Mouse (Mus musculus) E14TG2a.4 (cell line): ENCODE measurements around the gene Grhl3.

Experiments used
- CTCF ChIP-seq: conservative IDR thresholded peaks from 2 replicates; pipeline ENCODE4 v1.5.1; 2014; ENCODE audit warnings: low read length
- NANOG ChIP-seq: IDR thresholded peaks from 2 replicates; pipeline ENCODE4 v1.6.1; 2014; ENCODE audit warnings: borderline replicate concordance, low read length, mixed read lengths
- POU5F1 ChIP-seq: IDR thresholded peaks from 2 replicates; pipeline ENCODE4 v1.6.1; 2014; ENCODE audit warnings: low read length, borderline replicate concordance

DNA sequence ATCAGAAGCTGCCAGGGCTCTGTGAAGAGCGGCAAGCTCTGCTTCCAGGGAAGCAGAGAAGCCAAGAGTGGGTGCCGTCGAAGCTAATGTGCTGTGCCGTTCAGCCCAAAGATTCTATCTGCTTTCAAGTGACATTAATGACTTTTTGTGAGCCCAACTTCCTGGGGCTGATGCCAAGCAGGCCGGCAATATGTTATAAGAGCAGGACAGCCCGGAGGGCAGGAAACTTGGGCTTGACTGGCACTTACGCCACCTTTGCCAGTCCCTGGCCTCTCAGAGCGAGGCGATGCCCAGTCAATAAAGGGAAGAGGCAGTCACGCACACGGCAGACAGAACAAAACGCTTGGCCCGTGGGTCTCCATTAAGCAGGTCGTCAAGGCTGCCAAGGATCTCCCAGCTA is 25.9 kb downstream of the Grhl3 start:
- no peak for TF ChIP-seq CTCF
- no peak for TF ChIP-seq NANOG
- no peak for TF ChIP-seq POU5F1
